Mouse (Mus musculus) kidney, postnatal 10 days (tissue): Measurements from ENCODE around the gene Rexo1.
"Not testable (repeated sequence)": the region's sequence is repeated elsewhere in the genome, so short reads cannot be mapped to it uniquely, and the experiment has no call there.

Experiments
- DNase-seq: peaks from one replicate; pipeline ENCODE4 v3.0.0; 2021; ENCODE audit warnings: mixed read lengths

The Rexo1 gene

GRCm38 (mm10) chr10:80561116-80561944 is at the start of gene Rexo1:
Gene Rexo1 (minus strand): TSS chr10:80561560.
- DNase-seq = peak; percentile 96

- DNase-seq = peak; percentile 80
These were observed 49.7 kb upstream of the Rexo1 start for GRCm38 (mm10) chr10:80611024-80611423.

- DNase-seq = no peak
These were observed 48.9 kb upstream of the Rexo1 start for GRCm38 (mm10) chr10:80610116-80610785.

GRCm38 (mm10) chr10:80609269-80609924 is 48.0 kb upstream of the Rexo1 start:
- DNase-seq = no peak

GRCm38 (mm10) chr10:80608435-80608834 is 47.1 kb upstream of the Rexo1 start:
- DNase-seq = no peak

GRCm38 (mm10) chr10:80606737-80607350 is 45.5 kb upstream of the Rexo1 start:
- no peak for DNase-seq

- peak; percentile 46 for DNase-seq
These were observed 44.9 kb upstream of the Rexo1 start for GRCm38 (mm10) chr10:80606306-80606705.

GRCm38 (mm10) chr10:80605721-80606120 is 44.4 kb upstream of the Rexo1 start, which contains the start of gene Gm49322:
Gene Gm49322 (plus strand): TSS chr10:80606021.
- not testable (repeated sequence) for DNase-seq

GRCm38 (mm10) chr10:80604988-80605387 is 43.6 kb upstream of the Rexo1 start:
- DNase-seq = no peak

GRCm38 (mm10) chr10:80604001-80604509 is 42.7 kb upstream of the Rexo1 start:
- no peak for DNase-seq

- DNase-seq = no peak
These were observed 42.0 kb upstream of the Rexo1 start for GRCm38 (mm10) chr10:80603364-80603763.

GRCm38 (mm10) chr10:80602698-80603325 is 41.5 kb upstream of the Rexo1 start, which contains the start of the genes Scamp4 and Adat3:
Gene Scamp4 (plus strand): TSS chr10:80602872.
Gene Adat3 (plus strand): TSS chr10:80602880.
- DNase-seq = peak; percentile 97

- DNase-seq = no peak
These were observed 35.0 kb upstream of the Rexo1 start for GRCm38 (mm10) chr10:80596318-80596717.

- DNase-seq = peak; percentile 99
These were observed 28.8 kb upstream of the Rexo1 start, which contains the start of gene Abhd17a for GRCm38 (mm10) chr10:80589879-80590854. Gene Abhd17a (minus strand): TSS chr10:80590341.

GRCm38 (mm10) chr10:80589127-80589878 is 27.9 kb upstream of the Rexo1 start:
- peak; percentile 40 for DNase-seq

- peak; percentile 77 for DNase-seq
These were observed 25.9 kb upstream of the Rexo1 start for GRCm38 (mm10) chr10:80587305-80587657.

- peak; percentile 35 for DNase-seq
These were observed 25.3 kb upstream of the Rexo1 start for GRCm38 (mm10) chr10:80586407-80587304.

GRCm38 (mm10) chr10:80585581-80585980 is 24.2 kb upstream of the Rexo1 start:
- DNase-seq = no peak
